Mouse (Mus musculus) megakaryocyte, embryonic 14.5 days (primary cell): ENCODE measurements around the gene Casp3.

ENCODE experiments used
- FLI1 ChIP-seq: IDR thresholded peaks from 2 replicates; pipeline ENCODE4 v1.6.1; 2012; ENCODE audit warnings: low read length, inconsistent platforms, mixed read lengths
- GATA1 ChIP-seq: IDR thresholded peaks from 3 replicates; pipeline ENCODE4 v1.6.1; 2012; ENCODE audit warnings: mixed read lengths, low read length, inconsistent platforms, borderline replicate concordance

- TF ChIP-seq GATA1, result no peak
- no peak for TF ChIP-seq FLI1
Measured at GRCm38 (mm10) chr8:46613377-46613776, 3.7 kb upstream of the Casp3 start.
